Mouse (Mus musculus) ovary, postnatal 36 days (tissue): ENCODE data around the gene Gas2l2.

Experiments
- DNase-seq: peaks from one replicate; pipeline ENCODE4 v3.0.0; 2022; ENCODE audit warnings: low spot score, mixed read lengths

Gene Gas2l2

DNA sequence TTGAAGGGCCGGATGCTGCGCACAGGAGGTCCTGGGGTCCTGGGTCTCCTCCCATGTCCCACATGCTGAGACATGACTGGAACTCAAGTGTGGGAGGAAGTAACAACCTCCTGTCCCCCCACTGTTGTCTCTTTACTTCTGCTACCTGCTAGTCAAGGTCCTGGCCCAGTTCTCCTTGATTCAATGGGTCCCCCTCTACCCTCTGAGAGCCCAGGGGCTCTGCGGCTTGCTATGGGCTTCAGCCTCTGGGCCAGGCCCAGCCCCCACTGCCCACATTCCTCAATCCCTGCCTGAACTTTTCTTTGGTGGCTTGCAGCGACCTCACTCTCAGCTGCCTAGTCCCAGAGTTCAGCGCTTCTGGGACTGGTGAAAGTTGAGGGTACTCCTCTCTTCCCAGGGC, at the start of gene Gas2l2:
TSS of gene Gas2l2 (minus strand) at position 101 of the 400 bp plus-strand sequence.
- DNase-seq, result no peak

DNA sequence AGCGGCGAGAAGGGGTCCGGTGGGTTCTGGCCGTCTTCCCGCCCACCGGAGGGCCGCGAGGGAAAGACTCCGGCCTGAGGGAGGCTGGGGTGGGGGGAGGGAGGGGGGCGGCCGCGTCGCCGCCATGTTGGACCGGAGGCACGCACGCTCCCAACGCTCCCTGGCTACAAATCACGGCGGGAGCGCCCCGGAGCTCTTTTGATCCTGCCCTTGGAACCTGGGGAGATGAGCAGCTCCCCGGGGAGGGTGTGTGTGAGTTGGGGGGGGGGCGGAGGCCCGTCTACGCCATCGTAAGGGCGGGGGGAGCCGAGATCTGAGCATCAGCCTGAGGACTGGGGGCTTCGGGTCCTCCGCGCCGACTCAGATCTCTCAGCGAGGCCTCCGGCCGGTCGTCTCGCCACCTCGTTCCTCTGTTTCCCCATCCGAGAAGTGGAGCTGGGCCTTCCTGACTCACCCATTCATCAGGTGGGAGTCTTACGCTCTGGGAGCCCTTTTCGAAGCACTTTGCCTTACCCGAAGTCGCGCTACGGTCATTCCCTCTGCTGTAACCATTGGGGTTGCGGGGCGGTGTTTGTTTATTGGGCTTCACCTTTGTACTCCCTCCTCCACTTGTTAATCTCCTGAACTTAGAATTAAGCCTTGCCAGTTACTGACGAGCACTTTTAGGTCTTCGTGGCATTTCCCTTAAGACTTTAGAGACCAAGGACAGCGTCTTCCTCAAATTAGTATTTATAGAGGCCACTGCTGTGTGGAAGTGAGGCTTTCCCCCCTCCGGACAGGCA, 44.2 kb upstream of the Gas2l2 start:
- DNase-seq, result no peak

DNA sequence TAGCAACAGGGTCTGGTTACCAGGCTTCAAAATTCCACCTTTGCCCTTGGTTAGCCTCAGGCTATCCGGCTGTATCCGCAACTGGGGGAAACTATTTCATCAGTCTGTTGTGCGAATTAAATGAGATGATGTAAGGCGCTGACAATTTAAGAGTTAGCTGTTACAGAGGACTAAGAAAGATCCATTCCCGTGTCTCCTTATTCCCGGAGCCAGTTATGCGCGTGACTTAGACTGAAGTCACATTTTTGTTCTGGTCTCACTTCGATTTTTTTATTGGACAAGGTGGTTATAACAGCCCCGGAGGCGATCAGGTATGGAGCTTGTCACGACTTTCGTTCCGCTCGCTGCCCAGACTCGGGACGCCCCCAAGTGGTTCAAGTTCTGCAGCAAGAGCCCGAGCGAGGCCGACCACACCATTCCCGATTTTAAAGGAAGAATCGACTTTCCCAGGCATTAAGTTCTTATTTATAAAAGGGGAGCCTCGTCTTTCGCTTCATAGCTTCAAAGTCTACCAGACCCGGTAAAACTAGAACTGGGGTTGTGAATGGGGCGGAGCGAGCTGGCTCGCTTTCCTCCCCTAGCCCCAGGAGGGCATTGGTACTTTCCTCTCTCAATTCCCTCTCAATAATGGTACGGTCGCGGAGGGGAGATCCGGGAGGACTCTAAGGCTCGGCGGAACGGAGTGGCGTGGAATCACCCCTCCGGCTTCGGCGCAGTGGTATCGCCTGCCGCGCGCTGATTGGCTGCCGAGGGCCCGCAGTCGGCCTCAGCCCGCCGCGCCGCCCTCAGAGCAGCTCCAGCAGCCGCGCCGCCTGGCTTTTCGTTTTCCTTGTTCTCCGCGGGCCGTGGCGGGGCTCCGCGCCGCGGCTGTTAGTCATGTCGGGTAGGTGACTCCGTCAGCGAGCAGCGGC, 43.3 kb upstream of the Gas2l2 start, which contains the start of gene Taf15:
TSS of gene Taf15 (plus strand) at position 763 of the 911 bp plus-strand sequence.
- peak; percentile 99 for DNase-seq

DNA sequence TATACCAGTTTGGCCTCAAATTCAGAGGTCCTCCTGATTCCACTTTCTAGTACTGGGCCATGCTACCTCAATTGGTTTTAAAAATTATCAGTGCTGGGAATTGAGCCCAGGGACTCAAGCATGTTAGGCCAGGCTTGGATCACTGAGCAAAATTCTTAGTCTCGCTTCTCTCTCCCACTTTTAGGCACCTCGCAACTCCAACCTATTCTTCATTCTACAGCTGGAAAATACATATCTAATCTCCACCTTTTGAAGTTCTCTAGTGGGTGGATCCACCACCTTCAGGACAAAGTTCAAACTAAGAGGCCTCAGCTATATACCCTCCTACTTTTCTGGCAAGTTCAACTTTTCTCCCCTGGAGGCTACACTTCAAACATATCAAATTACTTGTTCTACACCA, 42.5 kb upstream of the Gas2l2 start:
- DNase-seq, result no peak

DNA sequence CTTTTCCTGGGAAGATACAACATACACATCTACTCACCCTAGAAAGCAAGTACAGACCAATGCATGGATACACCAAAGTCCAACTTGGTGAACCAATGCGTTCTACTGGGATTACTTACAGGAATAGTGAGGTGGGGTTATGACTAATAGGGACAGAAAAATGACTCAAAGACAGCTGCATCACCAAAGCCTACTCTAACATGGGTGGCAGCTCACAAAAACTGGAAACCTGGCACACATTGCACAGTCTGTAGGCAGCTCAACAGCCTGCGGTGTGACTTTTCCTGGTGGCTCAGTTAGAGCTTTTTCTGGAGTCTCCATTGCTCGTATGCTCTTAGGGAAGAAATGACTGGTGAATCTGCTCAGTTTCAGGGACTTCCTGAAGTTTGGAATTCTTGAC, 39.5 kb upstream of the Gas2l2 start:
- DNase-seq, result no peak

DNA sequence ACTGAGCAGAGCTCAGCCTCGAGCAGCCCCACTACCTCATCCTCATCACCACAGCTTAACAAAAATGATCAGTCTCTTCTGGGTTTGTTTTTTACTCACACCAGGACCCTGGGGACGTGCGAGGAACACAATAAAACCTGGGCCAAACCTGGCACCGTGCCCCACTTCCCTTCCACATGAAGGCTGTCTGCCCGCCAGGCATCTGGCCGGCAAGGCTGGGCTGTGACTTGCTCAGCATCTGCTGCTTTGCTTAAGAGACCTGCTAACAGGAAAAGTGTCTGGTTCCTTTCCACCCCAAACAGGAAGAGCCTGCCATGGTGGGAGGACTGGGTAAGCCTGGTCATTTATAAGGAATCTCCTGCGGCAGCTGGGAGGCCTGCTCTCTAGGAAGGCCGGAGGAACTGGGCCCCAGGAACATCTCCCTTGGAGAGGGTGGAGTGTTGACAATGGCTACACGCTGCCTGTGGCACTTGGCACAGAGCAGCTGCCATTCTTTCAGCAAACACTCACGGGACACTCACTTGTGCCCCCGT, 37.9 kb upstream of the Gas2l2 start:
- DNase-seq, result no peak

DNA sequence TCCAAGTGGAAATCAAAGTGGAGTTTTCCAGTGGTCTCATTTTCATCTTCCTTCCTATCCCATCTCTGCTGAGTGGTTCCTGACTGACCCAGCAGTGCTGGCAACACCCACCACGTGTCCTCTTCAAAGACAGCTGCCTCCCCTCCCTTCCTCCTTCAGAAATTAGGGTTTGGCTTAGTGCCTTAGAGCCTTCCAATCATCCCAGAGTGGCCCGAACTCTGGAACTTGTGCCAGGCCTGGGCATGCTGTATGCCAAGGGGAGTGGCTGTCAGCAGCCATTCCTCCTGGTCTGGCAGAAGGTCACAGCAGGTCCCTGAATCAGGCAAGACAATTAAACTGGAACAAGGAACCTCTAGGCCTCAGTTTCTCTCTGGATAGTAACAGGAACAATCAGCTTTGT, 36.7 kb upstream of the Gas2l2 start:
- peak; percentile 43 for DNase-seq

DNA sequence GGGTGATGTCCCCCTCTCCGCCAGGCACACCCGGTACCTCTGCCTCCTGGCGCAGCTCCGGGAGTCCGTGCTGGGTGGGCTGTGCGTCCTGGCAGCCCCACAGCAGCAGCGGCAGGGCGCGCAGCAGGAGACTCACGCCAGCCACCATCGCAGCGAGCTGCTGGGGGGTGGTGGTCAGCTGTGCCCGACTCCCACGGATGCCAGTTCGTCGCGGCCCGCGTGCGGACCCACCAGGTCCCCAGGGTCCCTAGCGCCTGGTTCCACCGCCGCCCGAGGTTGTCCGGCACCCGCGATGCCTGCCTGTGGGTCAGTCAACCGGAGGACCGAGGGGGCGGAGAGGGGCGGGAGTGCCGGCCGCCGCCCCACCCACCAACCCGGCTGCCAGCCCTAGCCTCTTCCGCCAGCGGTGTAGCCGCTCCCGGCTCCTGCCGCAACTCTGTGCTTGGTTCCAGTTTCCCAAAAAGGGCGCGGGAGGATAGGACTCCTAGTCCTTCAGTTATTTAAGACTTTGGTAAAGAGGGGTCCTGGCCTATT, 33.5 kb upstream of the Gas2l2 start, which contains the start of gene Mmp28:
TSS of gene Mmp28 (minus strand) at position 361 of the 534 bp plus-strand sequence.
- DNase-seq, result peak; percentile 64

DNA sequence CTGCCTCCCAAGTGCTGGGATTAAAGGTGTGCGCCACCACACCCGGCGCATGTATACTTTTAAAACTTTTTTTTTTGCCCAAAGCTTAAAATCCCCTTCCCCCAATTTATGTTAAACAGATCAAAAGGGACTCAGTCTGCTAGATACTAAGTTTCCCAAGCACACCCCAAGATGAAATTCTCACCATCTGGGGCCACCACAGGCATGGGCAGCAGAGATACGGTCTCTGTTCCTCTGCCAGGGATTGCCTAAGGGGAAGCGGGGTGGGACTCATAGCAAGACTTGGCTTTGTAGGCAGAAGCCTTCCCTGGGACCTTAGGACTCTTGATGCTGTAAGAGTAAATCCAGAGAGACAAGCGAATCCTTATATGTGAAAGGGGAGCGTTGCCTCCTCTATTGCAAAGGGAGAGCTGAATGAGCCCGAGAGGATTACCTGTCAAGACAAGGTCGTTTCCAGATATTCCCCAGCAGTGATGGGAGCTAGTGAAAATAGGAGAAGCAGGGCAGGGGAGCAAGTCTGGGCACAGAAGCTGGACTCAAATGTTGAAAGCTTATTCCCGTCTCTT, 32.3 kb upstream of the Gas2l2 start:
- DNase-seq, result no peak

DNA sequence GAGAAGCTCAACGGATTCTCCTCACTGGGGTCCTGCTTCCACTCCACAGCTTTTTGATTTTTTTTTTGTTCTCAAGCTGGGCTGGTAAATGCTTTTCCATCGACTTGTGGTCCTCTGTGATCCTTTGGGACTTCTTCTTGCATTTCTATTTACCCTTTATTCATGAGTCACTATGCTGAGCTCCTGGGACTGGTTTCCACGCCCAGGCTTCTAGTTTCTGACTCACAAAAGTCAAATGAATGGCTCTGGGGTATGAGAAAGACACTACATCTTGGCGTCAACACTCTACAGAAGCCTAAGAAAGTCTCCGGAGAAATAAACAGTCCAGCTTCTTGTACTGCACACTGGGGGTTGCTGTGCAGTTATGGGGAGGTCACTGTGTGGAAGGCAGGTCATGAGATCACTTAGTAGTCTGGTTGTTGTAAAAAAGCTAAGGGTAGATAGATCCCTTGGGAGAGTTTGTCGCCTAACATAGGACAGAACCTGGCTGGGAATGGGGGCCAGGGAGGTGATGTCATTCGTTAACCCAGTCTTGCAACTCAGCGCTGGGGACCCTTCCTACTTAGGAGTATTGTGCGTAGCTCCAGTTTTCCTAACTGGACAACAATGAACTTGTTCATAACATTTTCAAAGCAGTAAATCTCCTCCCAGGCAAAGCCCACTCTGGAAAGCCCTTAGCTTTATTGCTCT, 28.8 kb upstream of the Gas2l2 start:
- no peak for DNase-seq

DNA sequence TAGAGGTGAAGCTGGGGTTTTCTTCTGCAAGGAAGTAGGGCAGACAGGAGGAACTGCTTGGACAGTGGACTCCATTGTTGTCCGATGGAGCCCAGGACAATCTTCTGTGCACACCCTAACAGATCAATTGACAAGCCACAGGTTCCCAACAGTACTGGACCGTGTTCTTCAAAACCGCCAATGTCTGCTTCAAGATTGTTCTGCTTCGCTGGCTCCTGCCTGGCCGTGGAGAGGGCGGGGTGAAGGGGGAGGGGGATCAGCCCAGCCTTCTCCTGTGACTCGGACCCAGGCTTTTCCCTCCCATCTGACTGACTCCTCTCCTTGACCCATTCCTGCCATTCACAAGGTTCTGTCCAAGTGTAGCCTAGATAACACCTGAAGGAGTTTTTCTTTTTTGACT, 28.0 kb upstream of the Gas2l2 start:
- DNase-seq, result no peak

DNA sequence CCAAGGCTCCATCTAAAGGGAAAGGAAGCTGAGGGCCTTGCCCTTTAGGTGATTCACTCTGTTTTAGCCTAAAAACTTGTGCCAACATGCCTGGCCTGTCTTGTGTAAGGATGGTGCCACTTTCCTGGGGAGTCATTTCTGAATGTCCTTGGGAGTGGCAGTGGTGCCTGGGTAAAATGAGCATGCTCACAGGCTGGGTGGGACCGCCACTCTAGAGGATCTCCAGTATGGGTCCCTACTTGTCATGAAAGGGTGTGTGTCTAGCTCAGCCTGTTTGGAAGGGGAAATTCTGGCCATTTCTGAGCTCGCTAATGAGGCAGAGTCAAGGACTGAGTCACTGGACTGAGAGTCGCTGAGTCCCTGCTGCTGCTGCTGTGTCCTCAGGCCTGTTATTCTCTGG, 26.4 kb upstream of the Gas2l2 start:
- DNase-seq, result no peak

DNA sequence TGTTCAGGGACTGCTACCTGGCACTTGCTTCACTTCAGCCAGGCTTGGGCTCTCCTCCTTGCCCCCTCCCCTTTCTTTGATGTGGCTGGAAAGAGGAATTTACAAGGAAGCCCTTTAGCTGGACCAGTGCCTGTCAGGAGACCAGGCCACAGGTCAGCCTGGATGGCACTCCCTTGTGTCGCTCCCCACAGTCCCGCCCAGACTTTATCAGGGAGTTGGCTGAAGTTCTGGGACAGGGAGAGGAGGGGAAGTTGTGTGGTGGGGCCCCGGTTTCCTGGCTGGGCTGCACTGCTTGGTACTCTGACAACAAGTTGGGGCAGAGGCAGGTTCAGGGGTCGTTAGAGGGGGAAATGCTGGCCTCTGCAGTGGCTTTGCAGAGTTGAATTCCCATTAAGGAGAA, 25.3 kb upstream of the Gas2l2 start:
- DNase-seq, result no peak

DNA sequence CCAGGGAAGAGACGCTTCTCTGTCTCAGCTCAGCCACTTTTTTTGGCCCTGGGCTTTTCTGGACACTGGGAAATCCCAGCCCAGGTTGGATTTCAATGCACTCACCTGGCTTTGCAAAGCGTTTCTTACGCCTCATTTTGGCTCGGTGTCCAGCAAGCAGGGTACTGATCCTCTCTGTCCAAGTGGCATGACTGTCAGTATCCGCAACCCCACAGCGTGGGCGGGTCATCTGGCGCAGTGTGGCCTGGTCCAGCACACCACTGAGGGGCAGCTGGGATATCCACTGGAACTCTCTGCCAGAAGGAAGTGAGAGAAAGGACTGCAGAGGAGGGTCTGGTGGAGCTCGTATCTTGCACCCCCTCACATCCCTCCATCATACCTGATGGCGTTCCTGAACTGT, 22.0 kb upstream of the Gas2l2 start:
- DNase-seq, result no peak

DNA sequence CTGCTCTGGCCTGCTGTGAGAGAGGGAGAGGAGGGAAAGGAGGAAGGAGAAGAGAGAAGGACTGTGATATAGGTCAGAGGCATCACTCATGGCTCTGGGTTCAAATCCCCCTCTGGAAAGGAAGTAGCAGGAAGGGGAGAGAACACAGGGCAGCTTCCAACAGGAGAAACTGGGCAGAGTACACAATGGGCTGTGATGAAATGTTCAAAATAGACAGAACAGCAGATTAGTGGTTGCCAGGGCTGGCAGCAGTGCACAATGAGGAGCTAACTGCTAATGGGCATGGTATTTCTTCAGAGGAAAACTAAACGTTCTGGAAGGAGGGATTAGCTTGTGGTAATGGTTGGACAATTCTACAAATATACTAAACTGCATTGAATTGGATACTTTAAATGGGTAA, 21.3 kb upstream of the Gas2l2 start:
- no peak for DNase-seq

DNA sequence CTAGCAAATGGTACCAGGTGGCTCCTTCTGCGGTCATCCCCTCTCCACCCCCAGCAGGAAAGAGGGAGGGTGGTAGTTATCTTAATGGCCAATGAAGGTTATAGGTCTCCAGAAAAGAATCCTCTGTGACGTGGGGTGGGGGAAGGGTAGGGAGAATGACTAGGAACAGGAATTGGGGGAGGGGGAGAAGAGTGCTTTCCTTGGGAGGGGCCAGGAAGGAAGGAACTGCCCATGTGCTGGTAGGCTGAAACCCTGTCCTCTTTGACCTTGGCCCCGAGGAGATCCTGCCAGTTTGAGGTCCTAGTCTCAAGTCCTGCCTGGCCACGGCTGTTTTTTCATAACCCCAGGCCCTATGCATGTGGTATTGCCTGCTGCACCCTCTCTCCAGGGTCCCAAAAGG, 20.0 kb upstream of the Gas2l2 start:
- no peak for DNase-seq

DNA sequence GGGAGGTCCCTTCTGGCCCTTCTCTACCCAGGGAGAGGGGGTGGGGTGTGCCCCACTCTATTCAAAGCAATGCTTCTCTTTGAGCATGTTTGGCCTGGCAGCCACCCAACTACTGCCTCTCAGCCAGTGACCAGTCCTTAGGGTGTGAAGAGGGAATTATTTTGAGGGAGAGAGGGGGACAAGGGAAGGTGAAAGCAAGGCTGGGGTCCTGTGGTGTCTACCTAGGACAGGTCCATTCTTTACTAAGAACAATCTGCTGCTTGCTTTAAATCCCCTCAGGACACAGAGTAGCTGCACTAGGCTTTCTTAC, 19.6 kb upstream of the Gas2l2 start:
- DNase-seq, result no peak

DNA sequence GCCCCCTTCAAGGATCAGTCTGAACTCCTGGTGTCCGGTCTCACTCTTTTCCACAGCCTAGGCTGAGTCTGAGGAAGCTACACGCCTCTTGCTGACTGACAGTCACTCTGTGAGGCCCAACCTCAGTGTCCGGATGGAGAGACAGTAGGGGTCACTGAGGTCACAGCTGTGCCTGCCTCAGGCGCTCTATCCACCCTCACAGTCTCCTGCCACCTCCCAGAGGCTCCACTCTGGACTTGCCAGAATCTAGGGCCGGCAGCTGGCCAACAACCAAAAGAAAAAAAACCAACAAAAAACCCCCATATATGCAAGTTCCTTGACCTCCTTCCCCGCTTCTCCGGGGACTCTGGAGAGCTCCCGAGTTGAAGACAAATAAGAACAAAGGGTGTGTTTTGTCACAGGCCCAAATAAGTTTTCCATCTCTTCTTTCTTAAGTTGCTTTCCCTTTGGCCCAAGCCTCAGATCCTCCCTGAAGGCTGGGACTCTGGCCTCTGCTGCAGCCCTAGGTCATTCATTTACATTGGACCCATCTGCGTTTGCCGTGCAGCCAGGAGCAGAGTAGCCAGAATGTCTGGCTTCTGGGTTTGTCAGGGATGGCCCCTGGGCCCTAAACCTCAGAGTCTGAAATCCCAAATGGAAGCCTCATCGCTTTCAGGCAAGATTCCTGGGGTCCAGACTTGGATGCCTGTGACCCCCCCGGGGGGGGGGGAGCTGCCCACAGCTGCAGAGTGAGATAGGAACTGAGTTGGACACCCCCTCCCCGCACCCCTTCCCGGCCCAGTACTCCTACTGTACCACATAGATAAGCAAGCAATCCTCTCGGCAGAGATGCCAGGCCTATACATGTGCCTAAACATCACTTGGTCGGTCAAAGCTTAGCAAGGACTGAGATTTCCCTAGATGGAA, 19.0 kb upstream of the Gas2l2 start:
- no peak for DNase-seq

DNA sequence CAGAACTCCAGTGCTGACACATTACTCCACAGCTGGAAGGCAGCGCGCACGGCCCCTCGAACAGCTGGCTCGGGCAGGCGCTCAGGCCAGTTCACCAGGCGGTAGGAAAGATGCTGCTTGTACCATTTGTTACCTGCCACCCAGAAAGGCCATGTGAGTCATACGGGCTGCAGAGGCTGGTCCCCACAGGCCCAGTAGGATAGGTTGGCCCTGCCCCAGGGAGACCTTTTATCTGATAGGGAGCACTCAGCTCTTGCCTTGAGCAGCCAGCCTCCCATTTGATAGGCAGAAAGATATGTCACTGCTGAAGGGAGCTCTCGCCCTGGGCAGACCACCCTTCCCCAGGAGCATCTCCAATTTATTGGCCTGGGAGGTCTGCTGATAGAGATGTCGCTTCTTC, 18.4 kb upstream of the Gas2l2 start:
- no peak for DNase-seq

DNA sequence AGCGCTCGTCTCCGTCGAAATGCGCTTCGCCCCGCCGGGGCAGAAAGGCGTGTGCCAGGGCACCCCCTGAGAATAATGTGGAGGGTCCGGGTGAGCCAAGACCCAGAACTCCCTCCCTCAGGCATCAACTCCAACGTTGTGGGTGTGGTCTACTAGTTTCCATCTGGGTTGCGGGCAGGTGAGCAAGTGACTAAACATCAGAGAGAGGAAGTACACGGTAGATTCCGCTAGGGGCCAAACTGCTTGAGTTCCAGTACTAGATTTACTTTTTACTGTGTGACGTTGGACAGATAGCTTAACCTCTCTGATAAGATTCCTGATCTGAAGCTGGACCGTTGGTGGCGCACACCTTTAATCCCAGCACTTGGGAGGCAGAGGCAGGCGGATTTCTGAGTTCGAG, 15.7 kb upstream of the Gas2l2 start:
- DNase-seq, result no peak

DNA sequence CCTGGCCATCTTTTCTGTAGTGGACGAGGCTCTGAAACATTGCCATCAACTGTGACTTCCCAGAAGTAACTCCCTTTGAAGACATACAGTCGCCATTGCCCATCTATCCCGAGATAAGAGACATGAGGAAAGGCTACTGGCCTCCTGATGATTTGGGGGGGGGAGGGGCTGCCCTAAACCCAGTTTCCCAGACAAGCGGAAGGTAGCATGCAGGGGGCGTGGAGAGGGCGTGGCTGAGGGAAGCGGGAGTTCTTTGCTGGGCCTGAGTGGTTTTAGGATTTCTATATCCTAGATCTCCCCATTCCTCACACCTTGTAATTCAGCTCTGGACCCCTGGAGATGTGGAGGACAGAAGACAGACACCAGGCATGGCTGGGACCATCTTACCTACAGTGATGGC, 14.6 kb upstream of the Gas2l2 start:
- no peak for DNase-seq
